16 mouse cellular contexts compared by ENCODE assay signal in the genomic region with DNA sequence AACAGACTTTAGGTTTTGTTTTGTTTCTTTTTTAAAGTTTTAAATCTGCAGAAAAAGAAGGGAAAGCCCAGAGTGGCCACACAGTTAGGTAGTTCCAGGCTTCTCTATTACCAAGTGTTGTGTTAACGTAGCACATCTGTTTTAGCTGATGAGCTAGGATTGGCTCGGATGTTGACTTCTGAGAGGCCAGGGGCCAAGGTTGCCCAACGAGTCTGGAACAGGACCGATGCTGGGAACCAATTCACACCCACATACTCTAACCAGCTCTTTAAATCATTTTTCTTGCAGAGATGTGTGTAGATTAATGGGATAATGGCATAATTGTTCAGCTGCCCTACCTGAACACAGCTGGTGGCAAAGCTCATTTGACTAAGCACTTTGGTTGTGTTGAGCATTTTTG.
"Had no signal": no experiment of that assay in that cellular context is flagged by ENCODE, and none has a peak within 500 bp of the region (broad histone marks: within the 10 kb centered on the region; RNA-seq: fewer than 3 reads in every experiment).

No protein-coding gene starts in this region.

- H3K36me3 ChIP-seq: liver, embryonic 12.5 days; lung, embryonic 15.5 days; midbrain, embryonic 10.5 days; midbrain, embryonic 12.5 days; neural tube, embryonic 13.5 days; neural tube, embryonic 15.5 days had no signal

- DNase-seq: midbrain, embryonic 14.5 days; retina, postnatal 1 day; right cerebral cortex, adult 18-20 months; right cerebral cortex, postnatal 25 days; right cerebral cortex, postnatal 4 days; spleen, adult 18-20 months; thymus, adult 18-20 months; thymus, postnatal 36 days had no signal

- H3K27me3 ChIP-seq: lung, embryonic 15.5 days had no signal

- H3K27ac ChIP-seq: liver, embryonic 12.5 days; liver, embryonic 14.5 days; lung, embryonic 15.5 days; midbrain, embryonic 10.5 days; midbrain, embryonic 12.5 days; neural tube, embryonic 13.5 days; neural tube, embryonic 15.5 days had no signal

- H3K4me2 ChIP-seq: midbrain, embryonic 12.5 days had no signal

- H3K4me3 ChIP-seq: liver, embryonic 12.5 days; lung, embryonic 15.5 days; midbrain, embryonic 12.5 days; neural tube, embryonic 13.5 days; neural tube, embryonic 15.5 days had no signal

- H3K9ac ChIP-seq: liver, embryonic 12.5 days; liver, embryonic 14.5 days; lung, embryonic 15.5 days; midbrain, embryonic 12.5 days; neural tube, embryonic 13.5 days; neural tube, embryonic 15.5 days had no signal

- H3K9me3 ChIP-seq: liver, embryonic 12.5 days; lung, embryonic 15.5 days; midbrain, embryonic 10.5 days; midbrain, embryonic 12.5 days; neural tube, embryonic 13.5 days; neural tube, embryonic 15.5 days had no signal

- ATAC-seq: liver, embryonic 12.5 days; midbrain, embryonic 16.5 days had no signal
